26 mouse cellular contexts compared by ENCODE assay signal in genomic region chr11:106759028-106759427, GRCm38 (mm10). TPM values are rescaled to one million over a fixed set of nuclear protein-coding genes. Genes with fewer than 3 reads are reported as not detected.
DNase-seq lines count a peak whose midpoint lies in the region; ATAC-seq and TF ChIP-seq lines count a peak whose summit lies in the region.
"Had no signal": no experiment of that assay in that cellular context is flagged by ENCODE, and none has a peak within 500 bp of the region (broad histone marks: within the 10 kb centered on the region; RNA-seq: fewer than 3 reads in every experiment).

No protein-coding gene starts in this region.

- no peaks in the 10 kb centered on the region for H3K9me3 ChIP-seq in liver, embryonic 15.5 days (replicated peaks)
- H3K9me3 ChIP-seq: embryonic facial prominence, embryonic 10.5 days; limb, embryonic 10.5 days; midbrain, embryonic 12.5 days had no signal

- H3K9ac ChIP-seq in liver, embryonic 15.5 days: no peak overlapping the region
- H3K9ac ChIP-seq: lung, embryonic 14.5 days; midbrain, embryonic 12.5 days had no signal

- peak overlapping the region; percentile 21; the same call in 1 of the 2 replicates for H3K4me2 ChIP-seq in liver, embryonic 15.5 days
- H3K4me2 ChIP-seq: heart, embryonic 11.5 days; lung, embryonic 14.5 days; midbrain, embryonic 12.5 days had no signal

- H3K4me1 ChIP-seq in liver, embryonic 15.5 days (replicated peaks): peaks cover 17% of the 10 kb centered on the region
- peaks cover 57% of the 10 kb centered on the region for H3K4me1 ChIP-seq in bone marrow macrophage, adult 2 months (ENCODE audit: control insufficient read depth, insufficient read depth, low read length)

- H3K36me3 ChIP-seq in liver, embryonic 15.5 days (replicated peaks): no peaks in the 10 kb centered on the region
- H3K36me3 ChIP-seq: limb, embryonic 10.5 days; midbrain, embryonic 12.5 days had no signal

- H3K27me3 ChIP-seq in liver, embryonic 15.5 days: no peaks in the 10 kb centered on the region
- H3K27me3 ChIP-seq: midbrain, embryonic 12.5 days had no signal

- DNase-seq in liver (no peak), A20 (ENCODE audit: low read depth, low spot score) (peak; percentile 77)
- peak; percentile 28 to 43 for DNase-seq in monocyte, adult 2 months (ENCODE audit: low read depth in 1 of 2, low spot score in 2 of 2)
- no peak for DNase-seq in kidney, adult 11 months
- DNase-seq in urinary bladder, postnatal 36 days (ENCODE audit: low spot score in 2 of 2): no peak
- DNase-seq in frontal cortex, postnatal 25 days (ENCODE audit: low spot score in 2 of 2): no peak
- DNase-seq: adrenal gland, postnatal 36 days; cerebellum, adult 11 months; cerebellum, postnatal 25 days; gastrocnemius, adult 2 months; heart, postnatal 36 days; kidney, adult 2 months; kidney, postnatal 4 days; layer of hippocampus, postnatal 36 days; lung, embryonic 14.5 days; thymus, postnatal 14 days had no signal

- no peak overlapping the region for H3K4me3 ChIP-seq in liver, embryonic 15.5 days (replicated peaks)
- H3K4me3 ChIP-seq in bone marrow macrophage, adult 2 months (ENCODE audit: insufficient read depth, low read length): no peak overlapping the region
- H3K4me3 ChIP-seq: embryonic facial prominence, embryonic 10.5 days; erythroblast, embryonic 14.5 days; gastrocnemius, adult 2 months; limb, embryonic 10.5 days; midbrain, embryonic 12.5 days had no signal

- no peak for ATAC-seq in liver, embryonic 15.5 days (ENCODE audit: insufficient read depth)
- ATAC-seq: activated CD4-positive, CD25-positive, alpha-beta regulatory T cell, adult 4 months; forebrain, embryonic 16.5 days; hindbrain, postnatal 0 days had no signal

- H3K27ac ChIP-seq in liver, embryonic 15.5 days (replicated peaks): no peak overlapping the region; the same call in 1 of the 2 replicates
- H3K27ac ChIP-seq in bone marrow macrophage, adult 2 months (ENCODE audit: insufficient read depth, low read depth, low read length): peak overlapping the region; percentile 84
- H3K27ac ChIP-seq: embryonic facial prominence, embryonic 10.5 days; gastrocnemius, adult 2 months; hindbrain, postnatal 0 days; limb, embryonic 10.5 days; midbrain, embryonic 12.5 days had no signal

- 53% methylated on average over 3 of the region's 3 CpGs for WGBS in liver, embryonic 15.5 days (ENCODE audit: insufficient replicate concordance)

- TF ChIP-seq POLR2A in bone marrow macrophage, adult 2 months (IDR thresholded peaks at IDR 0.05; ENCODE audit: borderline replicate concordance, low read depth, low read length): no peak

- no peak for TF ChIP-seq CTCF in bone marrow macrophage, adult 2 months (IDR thresholded peaks at IDR 0.05; ENCODE audit: low read depth, low read length)

RNA-seq across cellular contexts. Expression of gene Milr1, which starts 8.0 kb away (rescaled TPM):
- polyA plus RNA-seq in liver, embryonic 15.5 days (2015; fragmentation: Nextera tagmentation; extraction: Ambion mirVana): 2.8 and 3.2 TPM in 2 replicates
- 202 and 222 TPM in 2 replicates for polyA plus RNA-seq in bone marrow macrophage, adult 2 months (2012; ENCODE audit: insufficient read depth, insufficient read length, missing spikeins)
- polyA plus RNA-seq: erythroblast, embryonic 14.5 days had no signal

RNA-seq across cellular contexts. Expression of gene Pecam1, which starts 8.6 kb away (rescaled TPM):
- polyA plus RNA-seq in liver, embryonic 15.5 days (2015; fragmentation: Nextera tagmentation; extraction: Ambion mirVana): 7.0 and 7.8 TPM in 2 replicates
- 4.8 and 5.1 TPM in 2 replicates for polyA plus RNA-seq in bone marrow macrophage, adult 2 months (2012; ENCODE audit: insufficient read depth, insufficient read length, missing spikeins)
- polyA plus RNA-seq: erythroblast, embryonic 14.5 days had no signal

RNA-seq across cellular contexts. Expression of gene Polg2, which starts 20.3 kb away (rescaled TPM):
- 3.8 and 4.7 TPM in 2 replicates for polyA plus RNA-seq in liver, embryonic 15.5 days (2015; fragmentation: Nextera tagmentation; extraction: Ambion mirVana)
- 8.9 and 11.4 TPM in 2 replicates for polyA plus RNA-seq in bone marrow macrophage, adult 2 months (2012; ENCODE audit: insufficient read depth, insufficient read length, missing spikeins)

RNA-seq across cellular contexts. Expression of gene Ddx5, which starts 30.0 kb away (rescaled TPM):
- polyA plus RNA-seq in liver, embryonic 15.5 days (2015; fragmentation: Nextera tagmentation; extraction: Ambion mirVana): 114 and 115 TPM in 2 replicates
- 1,156 and 1,201 TPM in 2 replicates for polyA plus RNA-seq in bone marrow macrophage, adult 2 months (2012; ENCODE audit: insufficient read depth, insufficient read length, missing spikeins)

RNA-seq across cellular contexts. Expression of gene Cep95, which starts 30.0 kb away (rescaled TPM):
- polyA plus RNA-seq in liver, embryonic 15.5 days (2015; fragmentation: Nextera tagmentation; extraction: Ambion mirVana): 7.8 and 9.1 TPM in 2 replicates
- 24.4 and 26.6 TPM in 2 replicates for polyA plus RNA-seq in bone marrow macrophage, adult 2 months (2012; ENCODE audit: insufficient read depth, insufficient read length, missing spikeins)

Comparison
In these comparisons a context has a peak if more than half of its experiments do, and no peak if none do; other contexts are left out.
1. DNase-seq: peak in A20 (single experiment) and monocyte, adult 2 months (2 of 2); none in liver (single experiment), kidney, adult 11 months (single experiment), urinary bladder, postnatal 36 days (0 of 2) and frontal cortex, postnatal 25 days (0 of 2).
2. RNA of gene Milr1, which starts 8.0 kb away (polyA plus RNA-seq): 202 to 222 TPM in bone marrow macrophage, adult 2 months; 2.8 to 3.2 TPM in liver, embryonic 15.5 days; every median in the first group is over 10 times any median in the second.